Mouse (Mus musculus) heart, embryonic 13.5 days (tissue): ENCODE data around the gene Camk2d. TPM values are rescaled to one million over a fixed set of nuclear protein-coding genes. Genes with fewer than 3 reads are reported as not detected.

Experiments used
- ATAC-seq: fragments of 200-750 bp; cut with Nextera tagmentation; 2 replicates; pipeline ENCODE4 v1.8.0; 2017; ENCODE audit warnings: moderate TSS enrichment; ENCODE audit not compliant: insufficient number of reproducible peaks, low FRiP score, low TSS enrichment; ENCODE audit errors: extremely low read depth
- H3K27ac ChIP-seq: fragments of 300-500 bp; sonication (generic); replicated peaks from 2 replicates; pipeline ENCODE4 v1.5.1; 2015; ENCODE audit warnings: moderate library complexity, mild to moderate bottlenecking, inconsistent platforms
- H3K27me3 ChIP-seq: fragments of 300-500 bp; sonication (generic); replicated peaks from 2 replicates; pipeline ENCODE4 v1.6.1; 2015; ENCODE audit warnings: mild to moderate bottlenecking, inconsistent platforms
- H3K36me3 ChIP-seq: fragments of 300-500 bp; sonication (generic); 2 replicates; pipeline ENCODE4 v1.6.1; 2015; ENCODE audit warnings: mild to moderate bottlenecking, inconsistent platforms
- H3K4me1 ChIP-seq: fragments of 300-500 bp; sonication (generic); 2 replicates; pipeline ENCODE4 v1.6.1; 2015; ENCODE audit warnings: inconsistent platforms
- H3K4me2 ChIP-seq: fragments of 300-500 bp; sonication (generic); 2 replicates; pipeline ENCODE4 v1.6.1; 2015; ENCODE audit warnings: inconsistent platforms, mild to moderate bottlenecking, moderate library complexity
- H3K4me3 ChIP-seq: fragments of 300-500 bp; sonication (generic); 2 replicates; pipeline ENCODE4 v1.5.1; 2015; ENCODE audit warnings: moderate library complexity, mild to moderate bottlenecking, inconsistent platforms
- H3K9ac ChIP-seq: fragments of 300-500 bp; sonication (generic); 2 replicates; pipeline ENCODE4 v1.6.1; 2015; ENCODE audit warnings: inconsistent platforms, mild to moderate bottlenecking, moderate library complexity
- H3K9me3 ChIP-seq: fragments of 300-500 bp; sonication (generic); 2 replicates; pipeline ENCODE4 v1.6.1; 2016; ENCODE audit warnings: inconsistent platforms
- WGBS: fragments of 180-500 bp; shearing (Covaris S2); methylation state at CpG from one replicate; pipeline ENCODE4 v1.1.7; 2015; ENCODE audit warnings: mixed read lengths; 5-methylcytosine and 5-hydroxymethylcytosine counted together
- polyA plus RNA-seq: library from polyadenylated mRNA; unstranded; fragments of >200 nt; fragmentation: Nextera tagmentation; extraction: Ambion mirVana; gene quantifications from 2 replicates; pipeline ENCODE4 v1.2.1, GENCODE M21; 2015

Camk2d gene
- polyA plus RNA-seq, 1 experiment from 2014 or later = 87.4 TPM

DNA sequence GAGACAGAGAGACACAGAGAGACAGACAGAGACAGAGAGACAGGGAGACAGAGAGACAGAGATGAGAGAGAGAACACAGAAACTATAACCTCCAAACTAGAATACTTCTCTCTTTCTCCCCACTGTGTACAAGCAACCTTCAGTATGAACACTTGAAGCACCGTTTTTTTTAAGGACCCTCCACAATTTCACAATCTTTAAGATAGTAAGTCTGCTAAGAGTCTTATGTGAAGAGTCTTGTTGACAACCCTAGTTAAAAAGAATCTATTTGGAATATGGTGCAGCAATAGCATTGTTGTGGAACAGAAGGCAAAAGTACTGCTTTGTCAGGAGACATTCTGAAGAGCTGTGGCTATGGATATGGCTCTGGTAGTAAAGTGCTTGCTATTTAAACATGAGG is 274.6 kb downstream of the Camk2d start:
- no peaks in the 10 kb centered on the region for H3K4me1 ChIP-seq
- no peak overlapping the region for H3K4me3 ChIP-seq
- H3K27ac ChIP-seq = no peak overlapping the region
- no peak for ATAC-seq
- H3K4me2 ChIP-seq = no peak overlapping the region
- no peaks in the 10 kb centered on the region for H3K9me3 ChIP-seq
- no peaks in the 10 kb centered on the region for H3K27me3 ChIP-seq
- H3K9ac ChIP-seq = no peak overlapping the region
- WGBS = 48% methylated on average over 1 of the region's 1 CpGs
- H3K36me3 ChIP-seq = no peaks in the 10 kb centered on the region

GRCm38 (mm10) chr3:126878233-126878632 is 282.1 kb downstream of the Camk2d start:
- H3K4me2 ChIP-seq = no peak overlapping the region
- 51% methylated on average over 1 of the region's 1 CpGs for WGBS
- H3K27me3 ChIP-seq = no peaks in the 10 kb centered on the region
- H3K36me3 ChIP-seq = no peaks in the 10 kb centered on the region
- no peak overlapping the region for H3K9ac ChIP-seq
- no peaks in the 10 kb centered on the region for H3K4me1 ChIP-seq
- no peak overlapping the region for H3K4me3 ChIP-seq
- H3K27ac ChIP-seq = no peak overlapping the region
- no peak for ATAC-seq
- H3K9me3 ChIP-seq = peaks cover 4% of the 10 kb centered on the region; the same call in 1 of the 2 replicates

GRCm38 (mm10) chr3:126886090-126886489 is 290.0 kb downstream of the Camk2d start:
- no peak overlapping the region for H3K9ac ChIP-seq
- H3K27me3 ChIP-seq = no peaks in the 10 kb centered on the region
- no peak for ATAC-seq
- WGBS = 77% methylated on average over 4 of the region's 4 CpGs
- no peak overlapping the region for H3K4me2 ChIP-seq
- H3K4me1 ChIP-seq = no peaks in the 10 kb centered on the region
- no peak overlapping the region for H3K4me3 ChIP-seq
- peaks cover 4% of the 10 kb centered on the region; the same call in 1 of the 2 replicates for H3K9me3 ChIP-seq
- no peaks in the 10 kb centered on the region for H3K36me3 ChIP-seq
- H3K27ac ChIP-seq = no peak overlapping the region

GRCm38 (mm10) chr3:126886644-126887043 is 290.5 kb downstream of the Camk2d start:
- no peaks in the 10 kb centered on the region for H3K4me1 ChIP-seq
- H3K36me3 ChIP-seq = no peaks in the 10 kb centered on the region
- no peaks in the 10 kb centered on the region for H3K9me3 ChIP-seq
- no peak overlapping the region for H3K9ac ChIP-seq
- H3K27ac ChIP-seq = no peak overlapping the region
- no peaks in the 10 kb centered on the region for H3K27me3 ChIP-seq
- no peak overlapping the region for H3K4me2 ChIP-seq
- ATAC-seq = no peak
- 72% methylated on average over 4 of the region's 4 CpGs for WGBS
- H3K4me3 ChIP-seq = no peak overlapping the region

Other genes starting within 250 kb of the Camk2d start
- 0.57 and 0.61 TPM in 2 replicates for gene Arsj, start 232.6 kb upstream of the Camk2d start, polyA plus RNA-seq